ENCODE assay signal across 9 mouse cellular contexts in genomic region chr4:140610841-140611609, GRCm38 (mm10). TPM values are rescaled to one million over a fixed set of nuclear protein-coding genes. Genes with fewer than 3 reads are reported as not detected.
A peak's percentile ranks its signal among the peaks of the same experiment; 100 is the strongest.
DNase-seq lines count a peak whose midpoint lies in the region; ATAC-seq lines count a peak whose summit lies in the region.
"Had no signal": no experiment of that assay in that cellular context is flagged by ENCODE, and none has a peak within 500 bp of the region (broad histone marks: within the 10 kb centered on the region; RNA-seq: fewer than 3 reads in every experiment).

No protein-coding gene starts in this region.

- no peak overlapping the region for H3K4me3 ChIP-seq in heart, embryonic 10.5 days
- no peak overlapping the region for H3K4me3 ChIP-seq in embryonic facial prominence, embryonic 13.5 days
- H3K4me3 ChIP-seq in limb, embryonic 12.5 days (replicated peaks), result no peak overlapping the region

- H3K27ac ChIP-seq in heart, embryonic 10.5 days, result peak overlapping the region; percentile 75
- peak overlapping the region; percentile 82 for H3K27ac ChIP-seq in embryonic facial prominence, embryonic 13.5 days
- peak overlapping the region; percentile 86 for H3K27ac ChIP-seq in limb, embryonic 12.5 days
- H3K27ac ChIP-seq: macrophage had no signal

- H3K4me2 ChIP-seq in embryonic facial prominence, embryonic 13.5 days, result peak overlapping the region; percentile 14
- peak overlapping the region; percentile 15; the same call in 1 of the 2 replicates for H3K4me2 ChIP-seq in limb, embryonic 12.5 days

- H3K27me3 ChIP-seq in heart, embryonic 10.5 days (ENCODE audit: insufficient read depth, poor library complexity, severe bottlenecking), result no peaks in the 10 kb centered on the region
- no peaks in the 10 kb centered on the region for H3K27me3 ChIP-seq in embryonic facial prominence, embryonic 13.5 days
- no peaks in the 10 kb centered on the region for H3K27me3 ChIP-seq in limb, embryonic 12.5 days

- 11% methylated on average over 12 of the region's 12 CpGs for WGBS in heart, embryonic 10.5 days
- WGBS in embryonic facial prominence, embryonic 13.5 days, result 13% methylated on average over 12 of the region's 12 CpGs
- 10% methylated on average over 12 of the region's 12 CpGs for WGBS in limb, embryonic 12.5 days

- H3K9ac ChIP-seq in embryonic facial prominence, embryonic 13.5 days, result peak overlapping the region; percentile 49
- no peak overlapping the region for H3K9ac ChIP-seq in limb, embryonic 12.5 days (replicated peaks)

- no peak for ATAC-seq in embryonic facial prominence, embryonic 13.5 days (ENCODE audit: insufficient number of reproducible peaks, insufficient read depth, low FRiP score, low TSS enrichment, low read depth)
- ATAC-seq in limb, embryonic 12.5 days (ENCODE audit: insufficient number of reproducible peaks, insufficient read depth, low FRiP score, low TSS enrichment, low read depth), result no peak
- ATAC-seq in inflammation-experienced regulatory T-cells, adult 6 months, result no peak

- no peaks in the 10 kb centered on the region for H3K9me3 ChIP-seq in heart, embryonic 10.5 days
- no peaks in the 10 kb centered on the region for H3K9me3 ChIP-seq in embryonic facial prominence, embryonic 13.5 days
- H3K9me3 ChIP-seq in limb, embryonic 12.5 days, result no peaks in the 10 kb centered on the region

- peaks cover 49% of the 10 kb centered on the region for H3K4me1 ChIP-seq in heart, embryonic 10.5 days
- H3K4me1 ChIP-seq in embryonic facial prominence, embryonic 13.5 days, result peaks cover 31% of the 10 kb centered on the region
- peaks cover 21% of the 10 kb centered on the region for H3K4me1 ChIP-seq in limb, embryonic 12.5 days (replicated peaks)

- H3K36me3 ChIP-seq in heart, embryonic 10.5 days, result peaks cover 50% of the 10 kb centered on the region
- H3K36me3 ChIP-seq in embryonic facial prominence, embryonic 13.5 days, result peaks cover 52% of the 10 kb centered on the region
- peaks cover 72% of the 10 kb centered on the region for H3K36me3 ChIP-seq in limb, embryonic 12.5 days

- intact Hi-C loops in heart, postnatal 25 days (cut with DNase I), result no loop called here

- no peak for DNase-seq in heart, embryonic 10.5 days (ENCODE audit: low spot score)
- DNase-seq in heart, postnatal 25 days (ENCODE audit: low spot score), result no peak
- DNase-seq in 3T3-L1 (ENCODE audit: low read depth, low spot score), result peak; percentile 78
- no peak for DNase-seq in MN1 (ENCODE audit: low spot score)
- no peak for DNase-seq in right cerebral cortex, postnatal 4 days

RNA-seq across cellular contexts. Expression of gene Arhgef10l, which starts 54.8 kb away (rescaled TPM):
- 13.3 and 14.9 TPM in 2 replicates for polyA plus RNA-seq in heart, embryonic 10.5 days (2016; fragmentation: Nextera tagmentation; extraction: Ambion mirVana)
- total RNA-seq in heart, postnatal 25 days (2021), result 10 to 100 TPM; 62.4 to 63.9 TPM
- 11.5 and 11.6 TPM in 2 replicates for polyA plus RNA-seq in embryonic facial prominence, embryonic 13.5 days (2015; fragmentation: Nextera tagmentation; extraction: Ambion mirVana)
- polyA plus RNA-seq in limb, embryonic 12.5 days (2016; fragmentation: Nextera tagmentation; extraction: Ambion mirVana), result 18.1 and 20.0 TPM in 2 replicates
- polyA plus RNA-seq in inflammation-experienced regulatory T-cells, adult 6 months (2017; shearing (Covaris generic)), result under 1 TPM in 1 of 3 experiments, not detected in 2; 0.12 TPM

Comparison
In these comparisons a context has a peak if more than half of its experiments do, and no peak if none do; other contexts are left out.
1. RNA of gene Arhgef10l, which starts 54.8 kb away (polyA plus RNA-seq): 18.1 to 20.0 TPM in limb, embryonic 12.5 days, 13.3 to 14.9 TPM in heart, embryonic 10.5 days and 11.5 to 11.6 TPM in embryonic facial prominence, embryonic 13.5 days; 0.12 TPM in inflammation-experienced regulatory T-cells, adult 6 months; every median in the first group is over 10 times any median in the second.
2. Peak in every context shown above with its lines, with median percentiles within 50 percentile points of each other: H3K27ac ChIP-seq.